Mouse (Mus musculus): ENCODE data around the gene Pgbd1.

DNA sequence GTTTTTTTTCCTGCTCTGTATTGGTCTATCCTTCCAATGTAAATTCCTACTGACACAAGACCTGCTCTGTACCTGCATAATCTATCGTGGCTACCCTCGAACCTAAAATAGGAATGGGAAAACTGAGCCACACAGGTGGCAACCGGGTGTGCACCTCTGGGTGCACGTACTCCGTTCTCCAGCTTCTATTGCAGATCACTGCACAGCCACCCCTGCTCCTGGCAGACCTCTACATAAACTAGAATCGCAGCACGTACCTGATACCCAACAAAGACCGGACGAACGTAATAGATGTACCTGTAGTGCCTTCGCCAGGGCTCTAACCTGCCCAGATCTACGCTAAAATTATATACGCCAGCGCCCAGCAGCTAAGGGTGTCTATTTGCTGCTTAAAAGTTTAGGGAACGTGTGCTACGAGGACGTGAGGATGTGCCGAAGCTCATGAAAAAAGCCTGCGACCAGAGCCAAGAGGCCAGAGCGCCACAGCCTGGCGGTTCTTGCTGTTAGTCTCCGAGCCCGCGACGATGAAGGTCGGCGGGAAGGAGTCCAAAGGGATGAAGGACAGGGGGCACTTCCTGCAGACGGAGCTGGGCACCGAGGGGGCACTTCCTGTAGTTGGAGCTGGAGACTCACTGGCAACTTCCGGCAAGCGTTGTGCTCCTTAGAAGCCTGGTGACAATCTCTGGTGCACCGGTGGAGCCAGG lies at the start of gene Pgbd1:
- no peak for TF ChIP-seq CTCF (IDR thresholded peaks at IDR 0.05; ENCODE audit: control insufficient read depth, insufficient read depth, insufficient replicate concordance, low read depth, low read length)
- TF ChIP-seq POLR2A (IDR thresholded peaks at IDR 0.05; ENCODE audit: control insufficient read depth, low read depth, low read length) = peak; percentile 47; the same call in 1 of the 2 replicates
